Mouse (Mus musculus): ENCODE measurements at regions not wholly inside any gene's neighbourhood (a gene's known extent, or its start where the extent isn't known, plus 50 kb on each side); places are given as distances from the start of the nearest gene placed in this dataset.

DNA sequence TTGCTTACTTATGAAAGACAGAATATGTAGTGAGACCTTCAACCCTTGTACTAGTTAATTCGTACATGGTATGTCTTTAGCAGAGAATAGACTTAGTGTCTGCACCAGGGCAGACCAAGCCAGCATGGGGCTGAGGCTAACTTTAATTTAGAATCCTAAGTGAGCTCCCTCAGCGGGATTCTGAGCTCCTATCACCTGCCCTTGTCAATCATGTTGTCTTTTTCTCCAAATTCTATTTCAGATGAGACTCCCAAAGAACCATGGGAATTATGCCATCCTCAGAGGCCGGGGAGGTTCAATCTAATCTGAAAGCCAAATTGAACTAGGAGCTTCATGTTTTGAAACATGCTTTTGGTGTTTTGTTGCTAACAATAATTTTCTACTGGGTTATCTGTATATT lies 553.8 kb upstream of the Mpdz start:
- no peak for DNase-seq (ENCODE audit: low read depth, low spot score)
- H3K9ac ChIP-seq (ENCODE audit: insufficient read depth, low read depth, low read length, poor library complexity, severe bottlenecking): no peak overlapping the region
- in situ Hi-C loops (cut with MboI; ENCODE audit: low sequenced_read_pairs in 2 of 2, unreplicated experiment in 2 of 2): no loop called here
- no peaks in the 10 kb centered on the region for H3K9me3 ChIP-seq (ENCODE audit: control insufficient read depth, insufficient read depth, low read depth, low read length)
- no peak overlapping the region for H3K27ac ChIP-seq (ENCODE audit: insufficient read depth, low read depth, low read length, poor library complexity, severe bottlenecking)
- no peaks in the 10 kb centered on the region for H3K4me1 ChIP-seq (ENCODE audit: control insufficient read depth in 2 of 2, insufficient read depth in 2 of 2, low read length in 2 of 2, poor library complexity in 1 of 2)
- TF ChIP-seq MAFK (IDR thresholded peaks at IDR 0.05; ENCODE audit: insufficient read depth, low read depth, low read length) (no peak), CHD2 (IDR thresholded peaks at IDR 0.05; ENCODE audit: low read depth, low read length) (no peak), HCFC1 (IDR thresholded peaks at IDR 0.05; ENCODE audit: borderline replicate concordance, insufficient read depth, low read length) (no peak), ZNF384 (IDR thresholded peaks at IDR 0.05; ENCODE audit: low read depth, low read length) (no peak), ZC3H11A (IDR thresholded peaks at IDR 0.05; ENCODE audit: borderline replicate concordance, low read depth, low read length) (no peak)
- H3K4me3 ChIP-seq (ENCODE audit: insufficient read depth in 1 of 2, low read depth in 1 of 2, low read length in 2 of 2, poor library complexity in 1 of 2, severe bottlenecking in 1 of 2): no peak overlapping the region
- no peaks in the 10 kb centered on the region for H3K36me3 ChIP-seq (ENCODE audit: control insufficient read depth, insufficient read depth, low read length, poor library complexity, severe bottlenecking)

DNA sequence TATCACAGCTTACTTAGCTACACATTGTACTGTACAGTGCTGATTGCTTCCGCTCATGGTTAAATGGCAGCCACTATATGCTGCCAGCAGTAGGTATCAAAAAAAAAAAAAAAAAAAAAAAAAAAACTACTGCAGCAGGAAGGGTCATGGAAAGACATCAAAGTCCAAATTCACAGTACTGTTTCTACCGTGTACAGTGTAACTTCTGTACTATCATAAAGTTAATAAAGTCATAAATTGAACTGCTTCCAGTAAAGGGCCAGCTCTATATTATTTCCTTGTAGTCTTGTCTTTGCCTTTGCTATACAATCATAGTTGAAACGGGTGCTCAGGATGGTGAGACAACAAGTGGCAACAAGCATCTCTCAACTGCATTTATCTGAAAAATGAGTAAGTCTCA lies 552.6 kb upstream of the Mpdz start:
- no peak overlapping the region for H3K4me3 ChIP-seq (ENCODE audit: insufficient read depth in 1 of 2, low read depth in 1 of 2, low read length in 2 of 2, poor library complexity in 1 of 2, severe bottlenecking in 1 of 2)
- no peak overlapping the region for H3K9ac ChIP-seq (ENCODE audit: insufficient read depth, low read depth, low read length, poor library complexity, severe bottlenecking)
- H3K9me3 ChIP-seq (ENCODE audit: control insufficient read depth, insufficient read depth, low read depth, low read length): no peaks in the 10 kb centered on the region
- no peaks in the 10 kb centered on the region for H3K4me1 ChIP-seq (ENCODE audit: control insufficient read depth in 2 of 2, insufficient read depth in 2 of 2, low read length in 2 of 2, poor library complexity in 1 of 2)
- H3K27ac ChIP-seq (ENCODE audit: insufficient read depth, low read depth, low read length, poor library complexity, severe bottlenecking): no peak overlapping the region
- DNase-seq (ENCODE audit: low read depth, low spot score): no peak
- no peak for TF ChIP-seq HCFC1 (IDR thresholded peaks at IDR 0.05; ENCODE audit: borderline replicate concordance, insufficient read depth, low read length)
- TF ChIP-seq ZC3H11A (IDR thresholded peaks at IDR 0.05; ENCODE audit: borderline replicate concordance, low read depth, low read length): no peak
- TF ChIP-seq ZNF384 (IDR thresholded peaks at IDR 0.05; ENCODE audit: low read depth, low read length): no peak
- no peak for TF ChIP-seq MAFK (IDR thresholded peaks at IDR 0.05; ENCODE audit: insufficient read depth, low read depth, low read length)
- no peak for TF ChIP-seq CHD2 (IDR thresholded peaks at IDR 0.05; ENCODE audit: low read depth, low read length)
- in situ Hi-C loops (cut with MboI; ENCODE audit: low sequenced_read_pairs in 2 of 2, unreplicated experiment in 2 of 2): no loop called here
- H3K36me3 ChIP-seq (ENCODE audit: control insufficient read depth, insufficient read depth, low read length, poor library complexity, severe bottlenecking): no peaks in the 10 kb centered on the region

DNA sequence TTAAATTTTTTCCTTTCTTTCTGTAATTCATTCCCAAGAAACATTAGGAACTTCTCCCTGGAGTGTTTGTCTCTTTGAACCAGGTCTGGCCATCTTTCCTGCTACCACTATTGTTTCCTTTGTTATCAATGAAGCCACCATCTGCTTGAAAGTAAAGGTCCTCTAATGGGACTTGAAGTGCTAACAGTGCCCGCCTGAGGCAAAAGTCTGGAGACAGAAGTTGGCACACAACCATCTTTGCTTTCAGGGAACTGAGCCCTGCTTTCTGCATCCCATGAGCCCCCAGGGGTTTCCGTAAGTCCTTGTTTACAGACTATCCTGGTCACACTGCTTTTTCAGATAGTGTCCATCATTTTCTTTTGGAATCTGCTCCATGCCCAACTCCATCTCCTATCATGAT lies 546.2 kb upstream of the Mpdz start:
- in situ Hi-C loops (cut with MboI; ENCODE audit: low sequenced_read_pairs in 2 of 2, unreplicated experiment in 2 of 2): no loop called here
- Histone ChIP-seq H3K36me3 (ENCODE audit: control insufficient read depth, insufficient read depth, low read length, poor library complexity, severe bottlenecking) (no peaks in the 10 kb centered on the region), H3K9me3 (ENCODE audit: control insufficient read depth, insufficient read depth, low read depth, low read length) (no peaks in the 10 kb centered on the region), H3K4me1 (ENCODE audit: control insufficient read depth in 2 of 2, insufficient read depth in 2 of 2, low read length in 2 of 2, poor library complexity in 1 of 2) (no peaks in the 10 kb centered on the region), H3K27ac (ENCODE audit: insufficient read depth, low read depth, low read length, poor library complexity, severe bottlenecking) (no peak overlapping the region), H3K4me3 (ENCODE audit: insufficient read depth in 1 of 2, low read depth in 1 of 2, low read length in 2 of 2, poor library complexity in 1 of 2, severe bottlenecking in 1 of 2) (no peak overlapping the region), H3K9ac (ENCODE audit: insufficient read depth, low read depth, low read length, poor library complexity, severe bottlenecking) (no peak overlapping the region)
- no peak for TF ChIP-seq ZC3H11A (IDR thresholded peaks at IDR 0.05; ENCODE audit: borderline replicate concordance, low read depth, low read length)
- TF ChIP-seq MAFK (IDR thresholded peaks at IDR 0.05; ENCODE audit: insufficient read depth, low read depth, low read length): no peak
- DNase-seq (ENCODE audit: low read depth, low spot score): no peak

DNA sequence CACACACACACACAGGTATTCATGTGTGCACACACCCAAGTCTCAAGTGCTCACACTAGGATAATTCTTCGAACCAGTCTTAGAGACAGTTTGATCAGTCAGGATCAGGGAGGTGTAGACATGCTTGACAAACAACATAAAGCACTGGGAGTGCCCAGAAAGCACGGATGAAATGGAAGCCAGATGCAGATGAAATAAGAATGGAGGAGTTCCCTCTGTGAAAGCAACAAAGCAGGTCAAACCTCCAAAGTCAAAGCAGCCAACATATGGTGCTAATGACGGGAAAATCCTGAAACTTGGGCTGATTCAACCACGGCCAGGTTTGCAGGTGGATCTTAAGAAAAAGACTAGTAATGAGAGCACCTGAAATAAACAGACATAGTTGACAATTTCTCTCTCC lies 544.0 kb upstream of the Mpdz start:
- no peak overlapping the region for H3K4me3 ChIP-seq (ENCODE audit: insufficient read depth in 1 of 2, low read depth in 1 of 2, low read length in 2 of 2, poor library complexity in 1 of 2, severe bottlenecking in 1 of 2)
- no peaks in the 10 kb centered on the region for H3K4me1 ChIP-seq (ENCODE audit: control insufficient read depth in 2 of 2, insufficient read depth in 2 of 2, low read length in 2 of 2, poor library complexity in 1 of 2)
- DNase-seq (ENCODE audit: low read depth, low spot score): no peak
- H3K36me3 ChIP-seq (ENCODE audit: control insufficient read depth, insufficient read depth, low read length, poor library complexity, severe bottlenecking): no peaks in the 10 kb centered on the region
- no peak overlapping the region for H3K9ac ChIP-seq (ENCODE audit: insufficient read depth, low read depth, low read length, poor library complexity, severe bottlenecking)
- H3K9me3 ChIP-seq (ENCODE audit: control insufficient read depth, insufficient read depth, low read depth, low read length): no peaks in the 10 kb centered on the region
- no peak for TF ChIP-seq CHD2 (IDR thresholded peaks at IDR 0.05; ENCODE audit: low read depth, low read length)
- no peak for TF ChIP-seq MAFK (IDR thresholded peaks at IDR 0.05; ENCODE audit: insufficient read depth, low read depth, low read length)
- TF ChIP-seq ZC3H11A (IDR thresholded peaks at IDR 0.05; ENCODE audit: borderline replicate concordance, low read depth, low read length): no peak
- TF ChIP-seq ZNF384 (IDR thresholded peaks at IDR 0.05; ENCODE audit: low read depth, low read length): no peak
- TF ChIP-seq HCFC1 (IDR thresholded peaks at IDR 0.05; ENCODE audit: borderline replicate concordance, insufficient read depth, low read length): no peak
- in situ Hi-C loops (cut with MboI; ENCODE audit: low sequenced_read_pairs in 2 of 2, unreplicated experiment in 2 of 2): no loop called here
- H3K27ac ChIP-seq (ENCODE audit: insufficient read depth, low read depth, low read length, poor library complexity, severe bottlenecking): no peak overlapping the region

DNA sequence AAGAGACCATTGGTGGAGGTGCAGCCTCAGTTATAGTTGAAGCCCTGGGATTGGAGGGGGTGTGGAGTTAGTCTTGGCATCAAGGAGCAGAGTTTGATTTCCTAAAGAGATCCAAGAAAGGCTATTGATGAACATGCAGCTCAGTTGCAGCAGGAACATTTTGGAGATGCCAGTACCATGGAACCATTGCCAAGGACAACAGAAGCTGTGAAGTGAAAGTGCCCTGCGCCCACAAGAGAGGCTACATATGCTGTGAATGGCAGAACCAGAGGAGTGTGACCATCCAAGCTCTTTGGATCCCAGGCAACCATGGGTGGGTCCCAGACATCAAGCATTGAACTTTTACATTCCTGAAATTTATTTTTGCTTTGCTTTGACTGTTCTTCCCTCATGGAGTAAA lies 539.2 kb upstream of the Mpdz start:
- Histone ChIP-seq H3K9ac (ENCODE audit: insufficient read depth, low read depth, low read length, poor library complexity, severe bottlenecking) (no peak overlapping the region), H3K4me1 (ENCODE audit: control insufficient read depth in 2 of 2, insufficient read depth in 2 of 2, low read length in 2 of 2, poor library complexity in 1 of 2) (no peaks in the 10 kb centered on the region), H3K36me3 (ENCODE audit: control insufficient read depth, insufficient read depth, low read length, poor library complexity, severe bottlenecking) (no peaks in the 10 kb centered on the region), H3K4me3 (ENCODE audit: insufficient read depth in 1 of 2, low read depth in 1 of 2, low read length in 2 of 2, poor library complexity in 1 of 2, severe bottlenecking in 1 of 2) (no peak overlapping the region), H3K27ac (ENCODE audit: insufficient read depth, low read depth, low read length, poor library complexity, severe bottlenecking) (no peak overlapping the region), H3K9me3 (ENCODE audit: control insufficient read depth, insufficient read depth, low read depth, low read length) (no peaks in the 10 kb centered on the region)
- no peak for DNase-seq (ENCODE audit: low read depth, low spot score)
- in situ Hi-C loops (cut with MboI; ENCODE audit: low sequenced_read_pairs in 2 of 2, unreplicated experiment in 2 of 2): no loop called here
- TF ChIP-seq CHD2 (IDR thresholded peaks at IDR 0.05; ENCODE audit: low read depth, low read length) (no peak), ZC3H11A (IDR thresholded peaks at IDR 0.05; ENCODE audit: borderline replicate concordance, low read depth, low read length) (no peak), MAFK (IDR thresholded peaks at IDR 0.05; ENCODE audit: insufficient read depth, low read depth, low read length) (no peak), ZNF384 (IDR thresholded peaks at IDR 0.05; ENCODE audit: low read depth, low read length) (no peak), HCFC1 (IDR thresholded peaks at IDR 0.05; ENCODE audit: borderline replicate concordance, insufficient read depth, low read length) (no peak)
